Mouse (Mus musculus) inflammation-experienced regulatory T-cells, adult 6 months (primary cell): ENCODE measurements around the gene Qser1. TPM values are rescaled to one million over a fixed set of nuclear protein-coding genes. Genes with fewer than 3 reads are reported as not detected.

Source experiments
- ATAC-seq: one replicate; pipeline ENCODE4 v1.8.0; 2017
- polyA plus RNA-seq, 3 experiments: library from polyadenylated mRNA; unstranded; fragments of 100-300 nt; shearing (Covaris generic); gene quantifications; one replicate each; pipeline ENCODE4 v1.2.1; 2017

The Qser1 gene
- polyA plus RNA-seq, 3 experiments from 2014 or later = 1.5 to 1.8 TPM; not detected in 1

- no peak for ATAC-seq
Observed at GRCm38 (mm10) chr2:104732033-104732444, 84.5 kb downstream of the Qser1 start.

- ATAC-seq = no peak
Observed at GRCm38 (mm10) chr2:104727369-104727768, 89.2 kb downstream of the Qser1 start.

GRCm38 (mm10) chr2:104722021-104722420, 94.5 kb downstream of the Qser1 start:
- no peak for ATAC-seq

- no peak for ATAC-seq
Observed at GRCm38 (mm10) chr2:104717827-104718226, 98.7 kb downstream of the Qser1 start.

- ATAC-seq = no peak
Observed at GRCm38 (mm10) chr2:104717231-104717735, 99.3 kb downstream of the Qser1 start.

- ATAC-seq = no peak
Observed at GRCm38 (mm10) chr2:104716279-104716678, 100.3 kb downstream of the Qser1 start, which contains the start of gene Pin1rt1. Gene Pin1rt1 (minus strand): TSS chr2:104716379.

GRCm38 (mm10) chr2:104714254-104714691, 102.3 kb downstream of the Qser1 start:
- no peak for ATAC-seq

- no peak for ATAC-seq
Observed at GRCm38 (mm10) chr2:104712486-104712809, 104.1 kb downstream of the Qser1 start.

GRCm38 (mm10) chr2:104711585-104712485, 104.7 kb downstream of the Qser1 start, which contains the start of gene Tcp11l1:
Gene Tcp11l1 (minus strand): TSS chr2:104712169.
- ATAC-seq = peak; percentile 32

GRCm38 (mm10) chr2:104710670-104711370, 105.7 kb downstream of the Qser1 start:
- ATAC-seq = no peak

GRCm38 (mm10) chr2:104709786-104710337, 106.7 kb downstream of the Qser1 start:
- no peak for ATAC-seq

Other genes with a start within 250 kb of the Qser1 start
- gene Cstf3, start 226.2 kb downstream of the Qser1 start, polyA plus RNA-seq = 10 to 100 TPM; 64.5 to 85.7 (median 78.2) TPM
- gene Tcp11l1, start 104.6 kb downstream of the Qser1 start, polyA plus RNA-seq = under 1 TPM in 2 of 3 experiments, not detected in 1; 0.13 to 0.82 TPM
- gene Pin1rt1, start 100.4 kb downstream of the Qser1 start, polyA plus RNA-seq = not detected
- gene Depdc7, start 73.9 kb downstream of the Qser1 start, polyA plus RNA-seq = not detected
- gene Prrg4, start 33.1 kb upstream of the Qser1 start, polyA plus RNA-seq = 1 to 10 TPM in 1 of 3 experiments, under 1 TPM in 2; 0.18 to 1.6 (median 0.46) TPM
- 1 to 10 TPM; 2.8 to 7.2 (median 3.0) TPM for gene Ccdc73, start 51.0 kb upstream of the Qser1 start, polyA plus RNA-seq
- 100 to 1,000 TPM; 375 to 422 (median 377) TPM for gene Eif3m, start 200.3 kb upstream of the Qser1 start, polyA plus RNA-seq